Mouse (Mus musculus) heart, postnatal 36 days (tissue): Measurements from ENCODE around the gene Serpina3b. TPM values are rescaled to one million over a fixed set of nuclear protein-coding genes. Genes with fewer than 3 reads are reported as not detected.

Experiments
- DNase-seq, 2 experiments: peaks; one replicate each; pipeline ENCODE4 v3.0.0; 2021 to 2022
- intact Hi-C: fragments of 180-260 bp; cut with DNase I; formaldehyde crosslinking; loops from one replicate; pipeline ENCODE4 v1.15.1; 2025
- total RNA-seq, 2 experiments: library from RNA; stranded (reverse); gene quantifications; 2 replicates each; pipeline ENCODE4 v1.2.3; 2021

Gene Serpina3b
- total RNA-seq, 2 experiments from 2014 or later: not detected

DNA sequence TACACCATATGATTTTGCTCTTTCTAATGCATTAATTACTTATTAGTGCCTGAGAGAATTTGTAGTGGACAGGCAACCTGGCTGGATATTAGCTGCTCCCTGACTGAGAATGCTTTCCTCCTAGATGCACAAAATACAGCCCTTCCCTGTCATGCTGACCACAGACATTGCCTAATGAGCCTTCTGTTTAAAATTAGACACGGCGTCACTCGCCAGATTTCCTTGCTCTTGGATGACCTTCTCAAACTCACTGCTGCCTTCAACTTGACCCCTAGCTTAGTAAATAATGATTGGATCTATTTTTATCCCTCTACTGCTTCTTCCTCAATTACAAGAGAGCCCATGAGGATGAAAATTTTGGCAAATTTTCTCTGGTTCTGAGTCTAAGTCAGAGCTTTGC lies 47.0 kb downstream of the Serpina3b start:
- DNase-seq: peak; percentile 25 to 46
- intact Hi-C loops: loop anchor here (5.0 to 10.0 kb wide), 2 partner anchors 107 to 180 kb away; no protein-coding TSS in a partner anchor

DNA sequence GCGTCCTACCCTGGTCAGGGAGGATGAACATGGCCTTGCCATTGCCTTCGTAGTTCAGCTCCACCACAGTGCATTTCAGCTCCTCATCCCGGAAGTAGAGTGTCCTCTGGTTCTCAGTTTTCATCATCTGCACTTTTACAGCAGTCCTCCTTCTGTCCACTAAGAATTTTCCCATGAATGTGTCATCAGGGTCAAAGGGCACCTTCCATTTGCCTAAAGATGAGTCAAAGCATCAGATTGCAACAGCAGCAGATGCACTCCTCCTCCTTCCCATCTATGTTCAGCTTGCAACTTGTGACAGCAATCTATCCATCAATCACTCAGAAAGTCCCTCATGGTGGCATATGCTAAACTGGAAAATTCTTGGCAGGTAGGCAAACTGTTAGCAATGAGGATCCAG lies 47.8 kb downstream of the Serpina3b start:
- intact Hi-C loops: loop anchor here (5.0 to 10.0 kb wide), 2 partner anchors 108 to 181 kb away; no protein-coding TSS in a partner anchor
- no peak for DNase-seq

DNA sequence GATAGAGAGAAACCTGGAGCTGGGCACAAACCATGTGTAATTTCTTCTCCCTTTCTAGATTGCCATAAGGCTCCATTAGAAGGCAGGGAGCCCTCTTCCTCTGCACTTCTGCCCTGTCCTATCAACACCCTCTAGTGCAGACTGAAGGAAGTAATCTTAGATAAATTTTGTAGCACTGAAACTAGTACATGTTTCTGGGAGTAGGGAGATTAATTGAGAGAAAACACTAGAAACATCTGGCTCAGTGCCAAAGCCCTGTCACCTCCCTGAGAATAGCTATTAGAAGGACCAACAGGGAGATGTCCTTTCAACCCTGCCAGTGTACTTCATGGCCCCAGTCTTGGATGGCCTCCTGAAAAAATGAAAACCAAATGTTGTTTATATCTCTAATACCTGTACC lies 50.8 kb downstream of the Serpina3b start:
- DNase-seq: no peak
- intact Hi-C loops: loop anchor here (5.0 to 10.0 kb wide), 2 partner anchors 111 to 184 kb away; no protein-coding TSS in a partner anchor

- intact Hi-C loops: loop anchor here (5.0 to 10.0 kb wide), 2 partner anchors 112 to 184 kb away; no protein-coding TSS in a partner anchor
- no peak for DNase-seq
These were observed 51.2 kb downstream of the Serpina3b start for GRCm38 (mm10) chr12:104178987-104179386.

DNA sequence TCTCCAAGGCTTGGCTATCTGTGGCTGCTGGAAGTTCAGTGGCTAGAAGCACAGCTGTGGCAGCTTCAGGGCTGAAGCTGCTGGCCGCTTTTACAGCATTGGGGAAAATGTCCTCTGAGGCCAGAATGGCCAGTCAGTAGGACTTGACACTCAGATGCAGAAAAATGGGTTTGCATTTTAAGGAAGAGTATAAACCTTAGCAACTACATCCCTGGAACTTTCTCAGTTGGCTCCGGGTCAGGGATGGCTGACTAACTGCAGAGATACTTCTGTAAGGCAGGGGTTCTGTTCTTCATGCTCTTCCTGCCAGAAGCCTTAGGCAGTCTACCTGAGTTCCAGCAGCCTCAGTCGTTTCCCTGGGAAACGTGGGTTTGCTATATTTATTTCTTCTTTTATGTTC lies 57.2 kb downstream of the Serpina3b start:
- intact Hi-C loops: no loop called here
- DNase-seq: no peak

DNA sequence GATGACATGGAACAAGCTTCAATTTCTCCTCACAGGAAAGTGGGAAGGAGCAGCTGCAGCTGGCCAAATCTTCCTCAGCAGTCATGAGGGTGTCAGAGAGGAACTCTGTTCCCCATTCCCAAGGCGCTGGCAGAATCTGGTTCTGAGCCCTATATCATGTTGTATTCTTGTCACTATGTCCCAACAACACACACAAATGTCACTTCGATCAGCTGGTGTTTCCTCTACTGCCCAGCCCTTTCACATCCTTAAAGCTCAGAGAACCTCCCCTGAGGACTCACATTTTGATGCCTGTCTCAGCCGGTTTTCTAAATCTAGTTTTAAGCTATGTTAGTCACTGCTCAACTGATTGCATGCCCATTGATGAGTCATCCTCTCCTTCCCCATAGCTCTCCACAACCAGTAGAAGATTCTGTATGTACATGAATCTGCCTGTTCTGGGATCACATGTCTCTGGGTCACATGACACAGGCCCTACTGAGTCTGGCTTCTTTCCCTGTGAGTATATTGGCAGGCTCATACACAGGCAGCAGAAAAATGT lies 58.3 kb downstream of the Serpina3b start:
- intact Hi-C loops: no loop called here
- DNase-seq: no peak

Other genes with a start within 250 kb of the Serpina3b start
- gene Serpina1c, start 223.1 kb upstream of the Serpina3b start, total RNA-seq: not detected
- under 1 TPM in 1 of 2 experiments, not detected in 1; 0.28 TPM for gene Serpina1e, start 169.0 kb upstream of the Serpina3b start, total RNA-seq
- not detected for gene Serpina11, start 138.0 kb upstream of the Serpina3b start, total RNA-seq
- gene Serpina9, start 114.2 kb upstream of the Serpina3b start, total RNA-seq: not detected
- not detected for gene Serpina12, start 83.6 kb upstream of the Serpina3b start, total RNA-seq
- gene Serpina5, start 26.9 kb upstream of the Serpina3b start, total RNA-seq: not detected
- gene Serpina3a, start 15.3 kb upstream of the Serpina3b start, total RNA-seq: not detected
- gene Serpina3c, start 25.9 kb downstream of the Serpina3b start, total RNA-seq: 1 to 10 TPM in 1 of 2 experiments, under 1 TPM in 1; 0.61 to 1.2 TPM
- gene Serpina3f, start 86.5 kb downstream of the Serpina3b start, total RNA-seq: not detected
- 1 to 10 TPM; 1.4 to 2.0 TPM for gene Serpina3g, start 108.2 kb downstream of the Serpina3b start, total RNA-seq
- gene Serpina3i, start 135.1 kb downstream of the Serpina3b start, total RNA-seq: under 1 TPM in 1 of 2 experiments, not detected in 1; 0.49 TPM
- not detected for gene Serpina3j, start 186.6 kb downstream of the Serpina3b start, total RNA-seq
- not detected for gene Serpina3k, start 210.5 kb downstream of the Serpina3b start, total RNA-seq
- gene Serpina3m, start 210.5 kb downstream of the Serpina3b start, total RNA-seq: not detected